Mouse (Mus musculus) kidney, postnatal 0 days (tissue): ENCODE data around the gene Hs3st3a1. TPM values are rescaled to one million over a fixed set of nuclear protein-coding genes. Genes with fewer than 3 reads are reported as not detected.

Experiments used
- ATAC-seq: fragments of 200-750 bp; cut with Nextera tagmentation; replicated peaks from 2 replicates; pipeline ENCODE4 v1.8.0; 2017; ENCODE audit warnings: low read depth, moderate number of reproducible peaks, moderate TSS enrichment, moderate library complexity; ENCODE audit not compliant: low FRiP score
- DNase-seq: peaks from one replicate; pipeline ENCODE4 v3.0.0-alpha.2; 2016; ENCODE audit warnings: low spot score
- H3K27ac ChIP-seq: fragments of 300-500 bp; sonication (generic); 2 replicates; pipeline ENCODE4 v1.5.1; 2014; ENCODE audit warnings: mild to moderate bottlenecking
- H3K27me3 ChIP-seq: fragments of 300-500 bp; sonication (generic); 2 replicates; pipeline ENCODE4 v1.6.1; 2014; ENCODE audit warnings: low read length, mixed read lengths; ENCODE audit not compliant: insufficient read depth
- H3K36me3 ChIP-seq: fragments of 300-500 bp; sonication (generic); 2 replicates; pipeline ENCODE4 v1.6.1; 2014; ENCODE audit warnings: low read length, mixed read lengths; ENCODE audit not compliant: insufficient read depth
- H3K4me1 ChIP-seq: fragments of 300-500 bp; sonication (generic); replicated peaks from 2 replicates; pipeline ENCODE4 v1.6.1; 2014; ENCODE audit warnings: antibody characterized with exemption, low read length, mixed read lengths; ENCODE audit not compliant: insufficient read depth
- H3K4me2 ChIP-seq: fragments of 300-500 bp; sonication (generic); 2 replicates; pipeline ENCODE4 v1.6.1; 2014; ENCODE audit warnings: mild to moderate bottlenecking, low read length, moderate library complexity, mixed read lengths
- H3K4me3 ChIP-seq: fragments of 300-500 bp; sonication (generic); replicated peaks from 2 replicates; pipeline ENCODE4 v1.5.1; 2014; ENCODE audit warnings: low read depth, low read length
- H3K9ac ChIP-seq: fragments of 300-500 bp; sonication (generic); 2 replicates; pipeline ENCODE4 v1.6.1; 2014; ENCODE audit warnings: low read depth, low read length
- H3K9me3 ChIP-seq: fragments of 300-500 bp; sonication (generic); replicated peaks from 2 replicates; pipeline ENCODE4 v1.6.1; 2016; ENCODE audit warnings: low read length, inconsistent platforms, mixed read lengths
- CTCF ChIP-seq: IDR thresholded peaks from 2 replicates; pipeline ENCODE4 v1.5.1; 2016; ENCODE audit warnings: antibody characterized with exemption, low read depth, mild to moderate bottlenecking, moderate library complexity
- WGBS: fragments of 180-500 bp; shearing (Covaris S2); extraction: QIAGEN DNeasy Blood & Tissue Kit; methylation state at CpG from one replicate; pipeline ENCODE4 v1.1.7; 2014; 5-methylcytosine and 5-hydroxymethylcytosine counted together
- polyA plus RNA-seq: library from polyadenylated mRNA; unstranded; fragments of >200 nt; fragmentation: Nextera tagmentation; extraction: Ambion mirVana; gene quantifications from 2 replicates; pipeline ENCODE4 v1.2.1, GENCODE M21; 2015

The Hs3st3a1 gene
- polyA plus RNA-seq, 1 experiment from 2014 or later: 2.2 TPM

DNA sequence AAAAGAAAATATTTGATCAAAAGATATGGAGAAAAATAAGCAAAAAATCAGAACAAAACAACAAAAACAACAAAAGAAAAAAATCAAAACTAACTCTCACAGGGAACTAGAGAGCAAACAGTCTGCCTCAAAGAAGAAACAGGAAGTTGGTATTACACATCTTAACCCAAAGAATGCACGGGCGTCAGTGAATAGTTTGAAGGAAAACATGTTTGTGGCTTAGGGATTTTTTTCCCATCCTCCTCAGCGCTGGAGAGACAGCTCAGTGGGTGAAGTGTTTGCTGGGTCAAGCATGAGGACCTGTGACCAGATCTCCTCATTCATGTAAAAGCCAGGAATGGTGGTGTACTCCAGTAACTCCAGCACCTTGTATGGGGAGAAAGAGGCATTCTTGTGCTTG, 61.5 kb downstream of the Hs3st3a1 start:
- Histone ChIP-seq H3K36me3 (no peaks in the 10 kb centered on the region), H3K9me3 (no peaks in the 10 kb centered on the region), H3K27ac (no peak overlapping the region), H3K4me2 (no peak overlapping the region), H3K4me3 (no peak overlapping the region), H3K4me1 (0 out of 2 replicates have a peak, but pooled peaks cover 4% of the 10 kb centered on the region), H3K27me3 (no peaks in the 10 kb centered on the region), H3K9ac (no peak overlapping the region)
- DNase-seq (no peak), ATAC-seq (no peak)
- TF ChIP-seq CTCF: no peak
- 33% methylated on average over 3 of the region's 3 CpGs for WGBS

DNA sequence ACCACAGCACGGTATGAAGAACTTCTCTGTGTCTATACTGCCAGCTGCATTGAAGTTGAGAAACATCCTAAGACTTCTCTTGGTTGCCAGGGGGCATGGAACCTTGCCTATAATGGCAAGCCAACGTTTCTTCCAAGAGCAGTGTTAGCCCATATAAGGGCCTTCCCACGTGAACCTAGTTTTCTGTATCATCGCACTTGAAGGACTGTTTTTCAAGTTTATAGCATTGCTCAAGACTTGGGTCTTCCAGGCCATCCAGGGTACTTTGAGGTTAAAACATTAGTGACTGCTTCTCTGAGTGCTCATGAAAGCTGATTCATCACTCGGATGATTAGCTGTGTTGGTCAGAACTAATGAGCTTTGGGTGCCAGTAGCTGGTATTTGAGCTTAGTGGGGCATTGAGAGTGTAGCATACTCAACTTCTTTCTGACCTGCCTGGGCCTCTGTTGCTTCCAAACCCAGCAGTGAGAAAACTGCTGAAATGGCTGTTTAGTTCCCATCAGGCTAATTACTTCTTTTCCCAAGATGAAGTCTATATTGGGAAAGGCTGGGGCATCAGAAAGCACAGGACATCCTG, 65.5 kb downstream of the Hs3st3a1 start:
- no peak for TF ChIP-seq CTCF
- Histone ChIP-seq H3K36me3 (no peaks in the 10 kb centered on the region), H3K4me2 (no peak overlapping the region), H3K9ac (no peak overlapping the region), H3K9me3 (no peaks in the 10 kb centered on the region), H3K27me3 (no peaks in the 10 kb centered on the region), H3K4me3 (no peak overlapping the region), H3K27ac (no peak overlapping the region), H3K4me1 (0 out of 2 replicates have a peak, but pooled peaks cover 3% of the 10 kb centered on the region)
- ATAC-seq: no peak
- DNase-seq: no peak
- WGBS: 63% methylated on average over 5 of the region's 5 CpGs

GRCm38 (mm10) chr11:64503040-64503439, 67.9 kb downstream of the Hs3st3a1 start:
- Histone ChIP-seq H3K9ac (no peak overlapping the region), H3K4me2 (no peak overlapping the region), H3K4me1 (no peaks in the 10 kb centered on the region), H3K27me3 (no peaks in the 10 kb centered on the region), H3K27ac (no peak overlapping the region), H3K4me3 (no peak overlapping the region), H3K9me3 (no peaks in the 10 kb centered on the region), H3K36me3 (no peaks in the 10 kb centered on the region)
- DNase-seq (no peak), ATAC-seq (no peak)
- TF ChIP-seq CTCF: no peak
- WGBS: 88% methylated on average over 3 of the region's 3 CpGs

DNA sequence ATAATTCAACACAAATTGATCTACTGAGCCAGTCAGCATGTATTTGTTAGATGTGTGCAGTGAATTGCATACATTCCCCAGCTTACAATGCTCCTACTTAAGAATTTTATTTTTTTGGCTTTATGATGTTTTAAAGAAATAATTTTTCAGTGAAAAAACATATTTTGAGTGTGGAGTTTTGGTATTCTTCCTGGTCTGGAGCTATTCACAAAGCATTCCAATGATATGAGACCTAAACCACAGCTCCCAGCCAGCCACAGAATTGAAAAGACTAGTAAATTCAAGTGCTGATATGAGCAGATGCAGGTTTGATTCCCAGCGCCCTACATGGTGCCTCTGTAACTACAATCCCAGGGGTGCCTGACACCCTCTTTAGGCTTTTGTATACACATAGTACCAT, 70.8 kb downstream of the Hs3st3a1 start:
- DNase-seq: no peak
- 90% methylated on average over 1 of the region's 1 CpGs for WGBS
- no peak overlapping the region for H3K4me3 ChIP-seq
- no peaks in the 10 kb centered on the region for H3K4me1 ChIP-seq
- no peak for TF ChIP-seq CTCF
- no peak overlapping the region for H3K27ac ChIP-seq
- no peaks in the 10 kb centered on the region for H3K27me3 ChIP-seq
- ATAC-seq: no peak
- no peak overlapping the region for H3K4me2 ChIP-seq
- H3K9me3 ChIP-seq: no peaks in the 10 kb centered on the region
- H3K9ac ChIP-seq: no peak overlapping the region
- no peaks in the 10 kb centered on the region for H3K36me3 ChIP-seq

DNA sequence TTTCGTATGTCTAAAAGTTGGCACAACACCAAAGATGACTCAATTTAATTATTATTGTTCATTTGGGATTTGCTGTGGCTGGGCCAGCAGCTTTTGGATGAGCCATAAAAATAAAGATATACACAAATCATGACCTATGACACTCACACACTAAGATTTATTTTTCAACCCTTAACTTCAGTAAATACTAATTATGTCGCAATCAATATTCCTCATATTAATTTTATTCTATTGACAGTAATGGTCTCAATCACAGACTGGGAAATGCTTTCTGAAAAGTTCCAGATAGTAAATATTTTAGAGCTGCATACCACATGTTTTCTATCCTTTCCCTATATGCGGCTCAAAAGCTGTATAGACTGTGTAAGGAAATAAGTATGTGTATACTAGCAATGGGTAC, 71.9 kb downstream of the Hs3st3a1 start:
- H3K9me3 ChIP-seq: no peaks in the 10 kb centered on the region
- no peaks in the 10 kb centered on the region for H3K36me3 ChIP-seq
- 56% methylated on average over 3 of the region's 3 CpGs for WGBS
- no peaks in the 10 kb centered on the region for H3K4me1 ChIP-seq
- DNase-seq: peak; percentile 24
- H3K4me3 ChIP-seq: no peak overlapping the region
- no peak for TF ChIP-seq CTCF
- H3K9ac ChIP-seq: no peak overlapping the region
- no peak for ATAC-seq
- no peak overlapping the region for H3K4me2 ChIP-seq
- H3K27ac ChIP-seq: no peak overlapping the region
- H3K27me3 ChIP-seq: no peaks in the 10 kb centered on the region

DNA sequence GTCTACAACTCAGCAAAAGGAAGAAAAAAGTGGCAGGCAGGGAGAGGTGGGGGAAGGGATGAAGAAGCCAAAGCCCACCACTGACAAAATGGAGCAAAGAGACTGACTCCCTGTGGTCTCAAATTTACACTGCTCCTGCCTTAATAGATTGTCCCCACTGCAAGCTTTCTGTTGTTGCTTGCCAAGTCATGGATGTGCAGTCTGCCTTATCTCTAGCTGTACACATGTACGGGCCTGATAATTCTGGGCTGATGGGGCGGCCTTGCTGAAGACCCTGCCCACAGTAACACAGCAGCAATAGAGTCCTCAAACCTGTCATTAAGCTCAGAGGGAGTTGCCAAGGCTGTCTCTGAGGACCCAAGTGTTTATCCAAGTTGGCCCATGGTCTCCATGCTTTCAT, 74.0 kb downstream of the Hs3st3a1 start:
- no peaks in the 10 kb centered on the region for H3K36me3 ChIP-seq
- TF ChIP-seq CTCF: no peak
- no peaks in the 10 kb centered on the region for H3K9me3 ChIP-seq
- H3K9ac ChIP-seq: no peak overlapping the region
- H3K4me3 ChIP-seq: no peak overlapping the region
- 87% methylated on average over 2 of the region's 2 CpGs for WGBS
- no peaks in the 10 kb centered on the region for H3K4me1 ChIP-seq
- H3K4me2 ChIP-seq: no peak overlapping the region
- H3K27me3 ChIP-seq: no peaks in the 10 kb centered on the region
- no peak overlapping the region for H3K27ac ChIP-seq
- DNase-seq: no peak
- no peak for ATAC-seq

- TF ChIP-seq CTCF: no peak
- no peaks in the 10 kb centered on the region for H3K36me3 ChIP-seq
- ATAC-seq: no peak
- no peak overlapping the region for H3K4me2 ChIP-seq
- no peak overlapping the region for H3K4me3 ChIP-seq
- DNase-seq: no peak
- no peaks in the 10 kb centered on the region for H3K4me1 ChIP-seq
- H3K9me3 ChIP-seq: no peaks in the 10 kb centered on the region
- WGBS: 86% methylated on average over 4 of the region's 4 CpGs
- H3K27ac ChIP-seq: no peak overlapping the region
- no peak overlapping the region for H3K9ac ChIP-seq
- no peaks in the 10 kb centered on the region for H3K27me3 ChIP-seq
These were observed 77.2 kb downstream of the Hs3st3a1 start for GRCm38 (mm10) chr11:64512301-64512700.
